Mouse (Mus musculus): ENCODE results near the gene H2-T24. TPM values are rescaled to one million over a fixed set of nuclear protein-coding genes. Genes with fewer than 3 reads are reported as not detected.

H2-T24 gene
- polyA plus RNA-seq, 1 experiment from 2014 or later: 2.2 TPM

DNA sequence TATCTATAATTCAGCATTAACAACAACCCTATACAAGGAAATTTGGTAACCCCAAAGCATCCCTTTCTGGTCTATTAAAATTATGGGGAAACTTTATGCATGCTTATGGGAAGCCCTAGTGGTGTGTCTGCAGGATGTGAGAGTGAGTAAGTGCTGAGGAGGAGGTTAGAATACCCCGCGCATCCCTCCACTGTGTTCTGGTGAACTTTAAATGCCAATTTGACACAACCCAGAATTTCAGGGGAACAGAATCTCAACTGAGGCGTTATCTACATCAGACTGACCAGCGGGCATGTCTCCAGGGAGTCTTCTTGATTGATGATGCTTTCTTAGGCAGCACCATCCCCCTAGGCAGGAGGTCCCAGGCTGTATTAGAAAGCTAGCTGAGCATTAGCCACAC lies 5.5 kb upstream of the H2-T24 start:
- Histone ChIP-seq H3K4me1 (replicated peaks; ENCODE audit: control insufficient read depth, insufficient read depth, low read length) (peaks cover 11% of the 10 kb centered on the region), H3K36me3 (ENCODE audit: control insufficient read depth, insufficient read depth, low read length) (no peaks in the 10 kb centered on the region), H3K9ac (ENCODE audit: low read length) (no peak overlapping the region), H3K27me3 (ENCODE audit: control insufficient read depth, insufficient read depth, low read depth, low read length) (no peaks in the 10 kb centered on the region), H3K4me3 (ENCODE audit: low read length) (no peak overlapping the region), H3K27ac (ENCODE audit: low read length) (no peak overlapping the region), H3K4me2 (ENCODE audit: low read depth, low read length) (no peak overlapping the region), H3K9me3 (ENCODE audit: control insufficient read depth, low read length) (no peaks in the 10 kb centered on the region; the same call in 1 of the 2 replicates)
- WGBS: 52% methylated on average over 4 of the region's 4 CpGs
- ATAC-seq (ENCODE audit: low read depth): no peak

DNA sequence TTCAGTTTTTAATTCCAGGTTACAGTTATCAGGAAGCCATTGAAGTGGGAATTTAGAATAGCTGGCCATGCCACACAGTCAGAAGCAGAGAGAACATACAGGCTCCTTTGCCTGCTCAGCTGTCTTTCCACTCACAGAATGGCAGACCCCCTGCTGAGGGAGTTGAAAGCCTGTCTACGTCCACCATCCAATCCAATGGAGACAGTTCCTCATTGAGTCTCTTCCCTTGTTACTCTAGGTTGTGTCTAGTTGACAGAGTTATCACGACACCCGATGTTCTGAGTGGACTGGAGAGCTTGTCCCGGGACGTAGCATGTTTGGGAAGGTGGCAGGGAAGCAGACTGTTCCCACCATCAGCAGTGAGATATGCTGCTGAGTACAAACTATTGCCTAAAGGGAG lies 4.8 kb upstream of the H2-T24 start:
- Histone ChIP-seq H3K4me3 (ENCODE audit: low read length) (no peak overlapping the region), H3K9ac (ENCODE audit: low read length) (no peak overlapping the region), H3K27me3 (ENCODE audit: control insufficient read depth, insufficient read depth, low read depth, low read length) (no peaks in the 10 kb centered on the region), H3K4me1 (replicated peaks; ENCODE audit: control insufficient read depth, insufficient read depth, low read length) (peaks cover 11% of the 10 kb centered on the region), H3K36me3 (ENCODE audit: control insufficient read depth, insufficient read depth, low read length) (no peaks in the 10 kb centered on the region), H3K4me2 (ENCODE audit: low read depth, low read length) (no peak overlapping the region), H3K27ac (ENCODE audit: low read length) (no peak overlapping the region), H3K9me3 (ENCODE audit: control insufficient read depth, low read length) (no peaks in the 10 kb centered on the region; the same call in 1 of the 2 replicates)
- WGBS: 51% methylated on average over 5 of the region's 5 CpGs
- no peak for ATAC-seq (ENCODE audit: low read depth)

DNA sequence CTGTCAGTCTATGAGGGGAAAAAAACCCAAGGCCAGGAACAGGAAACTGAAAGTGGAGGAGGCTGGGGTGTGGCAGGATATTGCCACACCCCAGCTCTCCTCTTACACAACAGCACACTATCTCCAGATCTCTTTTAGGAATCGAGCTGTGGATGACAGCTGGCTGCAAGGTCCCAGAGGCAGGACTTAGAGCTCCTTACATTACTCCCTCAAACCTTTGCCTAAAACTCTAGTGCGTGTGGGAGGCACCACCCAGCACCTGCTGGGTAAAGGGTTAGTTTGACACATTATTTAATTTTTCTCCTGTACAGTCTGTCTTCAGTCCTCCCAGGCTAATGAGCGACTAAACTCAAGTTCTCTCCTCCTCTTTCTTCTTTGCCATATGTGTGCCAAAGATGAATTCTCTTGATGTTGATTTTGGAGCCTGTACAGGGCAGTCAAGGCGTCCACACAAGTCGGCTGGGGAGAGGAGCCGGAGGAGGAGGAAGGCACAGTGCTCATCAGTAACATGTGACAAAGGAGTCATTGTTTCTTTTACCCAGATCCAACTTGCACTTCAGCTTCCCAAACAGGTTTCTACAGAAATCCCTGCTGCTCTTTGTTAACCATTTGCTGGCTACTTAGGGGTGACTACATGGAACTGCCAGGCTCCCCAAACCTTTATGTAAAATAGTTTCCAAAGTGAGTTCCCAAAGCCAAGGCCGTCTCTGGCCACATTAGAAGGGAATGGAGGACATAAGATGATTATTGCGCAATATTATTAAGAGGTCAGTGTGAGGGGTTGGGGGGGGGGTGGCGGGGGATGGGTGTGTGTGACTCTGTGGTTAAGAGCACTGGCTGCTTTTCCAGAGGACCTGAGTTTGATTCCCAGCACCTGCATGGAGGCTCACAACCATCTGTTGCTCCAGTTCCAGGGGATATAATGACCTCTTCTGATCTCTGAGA lies 3.6 kb upstream of the H2-T24 start:
- H3K9me3 ChIP-seq (ENCODE audit: control insufficient read depth, low read length): no peaks in the 10 kb centered on the region; the same call in 1 of the 2 replicates
- peak; percentile 73 for ATAC-seq (ENCODE audit: low read depth)
- no peaks in the 10 kb centered on the region for H3K27me3 ChIP-seq (ENCODE audit: control insufficient read depth, insufficient read depth, low read depth, low read length)
- no peak overlapping the region for H3K4me3 ChIP-seq (ENCODE audit: low read length)
- WGBS: 40% methylated on average over 9 of the region's 9 CpGs
- no peak overlapping the region for H3K9ac ChIP-seq (ENCODE audit: low read length)
- no peaks in the 10 kb centered on the region for H3K36me3 ChIP-seq (ENCODE audit: control insufficient read depth, insufficient read depth, low read length)
- peaks cover 11% of the 10 kb centered on the region for H3K4me1 ChIP-seq (replicated peaks; ENCODE audit: control insufficient read depth, insufficient read depth, low read length)
- peak overlapping the region; percentile 78 for H3K27ac ChIP-seq (ENCODE audit: low read length)
- 0 out of 2 replicates have a peak overlapping the region, but pooled peaks have one; percentile 14 for H3K4me2 ChIP-seq (ENCODE audit: low read depth, low read length)

DNA sequence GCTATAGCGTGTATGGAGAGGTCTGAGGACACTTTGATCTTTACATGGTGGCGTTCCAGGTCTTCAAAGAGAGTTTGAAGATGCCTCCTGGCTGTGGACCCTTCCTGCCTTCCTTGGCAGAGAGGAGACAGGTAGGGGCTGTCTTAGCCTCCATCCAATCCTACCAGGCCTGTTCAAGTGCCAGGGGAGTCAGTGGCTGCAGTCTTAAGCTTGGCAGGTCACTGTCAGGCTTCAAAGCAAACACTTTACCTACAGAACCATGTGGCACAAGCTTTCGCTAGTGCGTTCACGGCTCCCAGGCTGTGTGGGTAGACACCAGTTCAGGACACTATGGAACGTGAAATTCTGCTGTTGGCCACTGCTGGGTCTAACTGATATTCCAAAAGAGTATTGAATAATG lies 2.6 kb upstream of the H2-T24 start:
- H3K27ac ChIP-seq (ENCODE audit: low read length): no peak overlapping the region
- H3K36me3 ChIP-seq (ENCODE audit: control insufficient read depth, insufficient read depth, low read length): no peaks in the 10 kb centered on the region
- H3K27me3 ChIP-seq (ENCODE audit: control insufficient read depth, insufficient read depth, low read depth, low read length): no peaks in the 10 kb centered on the region
- H3K4me3 ChIP-seq (ENCODE audit: low read length): no peak overlapping the region
- 76% methylated on average over 6 of the region's 6 CpGs for WGBS
- ATAC-seq (ENCODE audit: low read depth): no peak
- H3K4me1 ChIP-seq (replicated peaks; ENCODE audit: control insufficient read depth, insufficient read depth, low read length): peaks cover 11% of the 10 kb centered on the region
- H3K4me2 ChIP-seq (ENCODE audit: low read depth, low read length): no peak overlapping the region
- H3K9me3 ChIP-seq (ENCODE audit: control insufficient read depth, low read length): no peaks in the 10 kb centered on the region; the same call in 1 of the 2 replicates
- H3K9ac ChIP-seq (ENCODE audit: low read length): no peak overlapping the region

DNA sequence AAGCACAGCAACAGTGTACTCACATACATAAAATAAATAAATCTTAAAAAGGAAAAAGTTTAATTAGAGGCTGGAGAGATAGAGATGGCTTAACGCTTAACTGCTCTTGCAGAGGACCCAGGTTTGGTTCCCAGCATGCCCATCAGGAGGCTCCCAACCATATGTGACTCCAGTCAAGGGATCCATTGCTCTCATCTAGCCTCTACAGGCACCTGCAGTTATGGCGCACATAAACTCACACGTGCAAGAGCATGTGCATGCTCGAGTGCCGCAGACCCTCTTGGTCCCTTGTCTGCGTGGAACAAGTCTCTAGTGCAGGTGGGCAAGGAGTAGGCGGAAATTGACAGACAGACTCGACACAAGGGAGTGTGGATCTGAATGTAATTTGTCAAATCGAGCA lies 1.7 kb upstream of the H2-T24 start:
- 91% methylated on average over 9 of the region's 9 CpGs for WGBS
- Histone ChIP-seq H3K4me1 (replicated peaks; ENCODE audit: control insufficient read depth, insufficient read depth, low read length) (peaks cover 11% of the 10 kb centered on the region), H3K4me3 (ENCODE audit: low read length) (no peak overlapping the region), H3K36me3 (ENCODE audit: control insufficient read depth, insufficient read depth, low read length) (no peaks in the 10 kb centered on the region), H3K4me2 (ENCODE audit: low read depth, low read length) (no peak overlapping the region), H3K27ac (ENCODE audit: low read length) (no peak overlapping the region), H3K9ac (ENCODE audit: low read length) (no peak overlapping the region), H3K27me3 (ENCODE audit: control insufficient read depth, insufficient read depth, low read depth, low read length) (no peaks in the 10 kb centered on the region), H3K9me3 (ENCODE audit: control insufficient read depth, low read length) (no peaks in the 10 kb centered on the region; the same call in 1 of the 2 replicates)
- no peak for ATAC-seq (ENCODE audit: low read depth)

DNA sequence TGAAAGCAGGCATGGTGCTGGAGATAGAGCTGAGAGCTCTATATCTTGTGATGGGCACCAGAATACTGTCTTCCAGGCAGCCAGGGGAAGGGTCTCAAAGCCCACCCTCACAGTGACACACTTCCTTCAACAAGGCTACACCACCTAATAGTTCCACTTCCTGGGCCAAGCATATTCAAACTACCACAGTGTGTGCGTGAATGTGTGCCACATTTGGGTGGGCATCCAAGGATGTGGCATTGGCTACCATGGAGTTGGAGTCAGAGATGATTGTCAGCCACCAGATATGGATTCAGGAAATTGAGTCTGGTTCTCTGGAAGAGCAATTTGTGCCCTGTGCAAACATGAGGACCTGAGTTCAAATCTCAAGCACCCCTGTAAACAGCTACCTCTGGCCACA lies 949 bp upstream of the H2-T24 start:
- no peak overlapping the region for H3K4me2 ChIP-seq (ENCODE audit: low read depth, low read length)
- no peak overlapping the region for H3K27ac ChIP-seq (ENCODE audit: low read length)
- no peaks in the 10 kb centered on the region for H3K27me3 ChIP-seq (ENCODE audit: control insufficient read depth, insufficient read depth, low read depth, low read length)
- no peak overlapping the region for H3K9ac ChIP-seq (ENCODE audit: low read length)
- no peak overlapping the region for H3K4me3 ChIP-seq (ENCODE audit: low read length)
- H3K9me3 ChIP-seq (ENCODE audit: control insufficient read depth, low read length): no peaks in the 10 kb centered on the region; the same call in 1 of the 2 replicates
- H3K36me3 ChIP-seq (ENCODE audit: control insufficient read depth, insufficient read depth, low read length): no peaks in the 10 kb centered on the region
- ATAC-seq (ENCODE audit: low read depth): no peak
- H3K4me1 ChIP-seq (replicated peaks; ENCODE audit: control insufficient read depth, insufficient read depth, low read length): peaks cover 11% of the 10 kb centered on the region
- WGBS: 81% methylated on average over 1 of the region's 1 CpGs

DNA sequence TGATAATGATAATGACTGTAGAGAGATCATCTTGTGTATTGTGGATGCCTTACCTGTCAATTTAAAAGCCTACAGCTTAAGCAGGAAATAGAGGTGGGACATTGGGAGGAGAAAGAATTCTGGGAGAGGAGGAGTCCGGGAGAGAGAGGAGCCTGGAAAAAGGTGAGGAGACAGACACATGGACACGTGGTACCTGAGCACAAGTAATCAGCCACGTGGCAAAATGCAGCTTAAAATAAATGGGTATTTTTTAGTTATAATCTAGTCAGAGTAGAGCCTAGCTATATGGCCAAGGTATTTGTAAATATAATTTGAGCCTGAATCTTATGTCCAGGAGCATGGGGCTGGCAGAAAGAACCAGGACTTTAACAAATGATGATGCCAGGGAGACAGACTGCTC lies 841 bp downstream of the H2-T24 start:
- WGBS: 62% methylated on average over 3 of the region's 3 CpGs
- Histone ChIP-seq H3K9me3 (ENCODE audit: control insufficient read depth, low read length) (no peaks in the 10 kb centered on the region; the same call in 1 of the 2 replicates), H3K4me1 (replicated peaks; ENCODE audit: control insufficient read depth, insufficient read depth, low read length) (peaks cover 11% of the 10 kb centered on the region), H3K27ac (ENCODE audit: low read length) (no peak overlapping the region), H3K27me3 (ENCODE audit: control insufficient read depth, insufficient read depth, low read depth, low read length) (no peaks in the 10 kb centered on the region), H3K9ac (ENCODE audit: low read length) (no peak overlapping the region), H3K36me3 (ENCODE audit: control insufficient read depth, insufficient read depth, low read length) (no peaks in the 10 kb centered on the region), H3K4me2 (ENCODE audit: low read depth, low read length) (no peak overlapping the region), H3K4me3 (ENCODE audit: low read length) (no peak overlapping the region)
- ATAC-seq (ENCODE audit: low read depth): no peak

DNA sequence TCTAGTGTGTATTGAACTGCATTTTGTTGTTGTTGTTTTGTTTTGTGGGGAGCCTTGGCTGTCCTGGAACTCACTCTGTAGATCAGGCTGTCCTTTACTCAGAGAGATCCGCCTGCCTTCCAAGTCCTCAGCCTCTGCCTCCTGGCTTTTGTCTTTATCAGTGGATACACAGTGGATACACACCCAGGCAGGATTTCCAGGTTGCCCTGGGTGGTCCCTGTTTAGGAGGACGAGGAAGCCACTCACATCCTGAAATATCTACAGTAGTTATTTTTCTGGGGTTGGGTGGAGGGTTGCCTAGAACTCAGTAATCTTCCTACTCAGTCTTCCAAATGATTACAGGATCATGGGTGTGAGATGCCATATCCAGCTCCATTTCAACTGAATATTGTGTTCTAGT lies 1.4 kb downstream of the H2-T24 start:
- Histone ChIP-seq H3K9ac (ENCODE audit: low read length) (no peak overlapping the region), H3K9me3 (ENCODE audit: control insufficient read depth, low read length) (no peaks in the 10 kb centered on the region), H3K27me3 (ENCODE audit: control insufficient read depth, insufficient read depth, low read depth, low read length) (no peaks in the 10 kb centered on the region), H3K4me2 (ENCODE audit: low read depth, low read length) (no peak overlapping the region), H3K27ac (ENCODE audit: low read length) (no peak overlapping the region), H3K4me3 (ENCODE audit: low read length) (no peak overlapping the region), H3K4me1 (replicated peaks; ENCODE audit: control insufficient read depth, insufficient read depth, low read length) (peaks cover 9% of the 10 kb centered on the region), H3K36me3 (ENCODE audit: control insufficient read depth, insufficient read depth, low read length) (peaks cover 2% of the 10 kb centered on the region; the same call in 1 of the 2 replicates)
- 47% methylated on average over 2 of the region's 2 CpGs for WGBS
- ATAC-seq (ENCODE audit: low read depth): no peak

DNA sequence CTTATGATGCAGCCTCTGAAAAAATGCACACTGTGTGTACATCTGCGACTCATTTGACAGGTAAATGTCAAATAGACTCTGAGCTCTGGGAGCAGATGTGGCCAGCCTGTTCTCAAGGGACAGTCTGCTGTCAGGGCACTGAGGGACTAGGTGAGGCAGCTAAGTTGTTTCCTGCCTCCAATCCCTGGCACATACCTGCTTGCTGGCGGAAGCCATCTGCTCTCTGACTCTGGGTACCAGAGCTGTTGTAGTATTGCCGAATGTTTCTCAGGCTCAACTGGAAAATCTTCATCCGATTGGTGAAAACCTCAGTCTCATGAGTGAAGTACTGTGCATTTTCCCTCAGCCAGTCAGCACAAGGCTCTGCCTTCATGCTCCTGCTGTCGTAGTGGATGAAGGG lies 3.3 kb downstream of the H2-T24 start:
- 78% methylated on average over 5 of the region's 5 CpGs for WGBS
- H3K36me3 ChIP-seq (ENCODE audit: control insufficient read depth, insufficient read depth, low read length): peaks cover 2% of the 10 kb centered on the region; the same call in 1 of the 2 replicates
- H3K27ac ChIP-seq (ENCODE audit: low read length): no peak overlapping the region
- H3K9ac ChIP-seq (ENCODE audit: low read length): no peak overlapping the region
- H3K4me3 ChIP-seq (ENCODE audit: low read length): no peak overlapping the region
- H3K27me3 ChIP-seq (ENCODE audit: control insufficient read depth, insufficient read depth, low read depth, low read length): no peaks in the 10 kb centered on the region
- H3K4me1 ChIP-seq (replicated peaks; ENCODE audit: control insufficient read depth, insufficient read depth, low read length): no peaks in the 10 kb centered on the region
- no peak for ATAC-seq (ENCODE audit: low read depth)
- H3K4me2 ChIP-seq (ENCODE audit: low read depth, low read length): no peak overlapping the region
- H3K9me3 ChIP-seq (ENCODE audit: control insufficient read depth, low read length): no peaks in the 10 kb centered on the region
